Mouse (Mus musculus) G1E-ER4 (cell line): ENCODE measurements at regions not wholly inside any gene's neighbourhood (a gene's known extent, or its start where the extent isn't known, plus 50 kb on each side); places are given as distances from the start of the nearest gene placed in this dataset.

Experiments
- GATA1 ChIP-seq: IDR thresholded peaks from one replicate; pipeline ENCODE4 v1.8.0; 2012; ENCODE audit warnings: low read length, inconsistent platforms

GRCm38 (mm10) chr10:21470589-21470988, 93.5 kb downstream of the Aldh8a1 start:
- TF ChIP-seq GATA1, result no peak

- TF ChIP-seq GATA1, result no peak
Measured at GRCm38 (mm10) chr10:21474242-21474641, 97.2 kb downstream of the Aldh8a1 start.

GRCm38 (mm10) chr10:21478004-21478403, 100.9 kb downstream of the Aldh8a1 start:
- TF ChIP-seq GATA1, result no peak

GRCm38 (mm10) chr10:21479403-21479802, 102.3 kb downstream of the Aldh8a1 start:
- TF ChIP-seq GATA1, result peak; percentile 84

- no peak for TF ChIP-seq GATA1
Measured at GRCm38 (mm10) chr10:21481255-21481654, 104.2 kb downstream of the Aldh8a1 start.

GRCm38 (mm10) chr10:21482055-21482454, 105.0 kb downstream of the Aldh8a1 start:
- TF ChIP-seq GATA1, result peak; percentile 84

- no peak for TF ChIP-seq GATA1
Measured at GRCm38 (mm10) chr10:21482659-21483058, 105.6 kb downstream of the Aldh8a1 start.

GRCm38 (mm10) chr10:21483373-21483772, 106.3 kb downstream of the Aldh8a1 start:
- TF ChIP-seq GATA1, result no peak

GRCm38 (mm10) chr10:21488374-21488930, 104.5 kb upstream of the 1700020N01Rik start:
- TF ChIP-seq GATA1, result no peak

GRCm38 (mm10) chr10:21490910-21491309, 102.0 kb upstream of the 1700020N01Rik start:
- no peak for TF ChIP-seq GATA1

GRCm38 (mm10) chr10:21492254-21492894, 100.6 kb upstream of the 1700020N01Rik start:
- no peak for TF ChIP-seq GATA1

GRCm38 (mm10) chr10:21494536-21494935, 98.4 kb upstream of the 1700020N01Rik start:
- no peak for TF ChIP-seq GATA1

GRCm38 (mm10) chr10:21497110-21497509, 95.8 kb upstream of the 1700020N01Rik start:
- no peak for TF ChIP-seq GATA1

GRCm38 (mm10) chr10:21498143-21498542, 94.8 kb upstream of the 1700020N01Rik start:
- TF ChIP-seq GATA1, result no peak

- no peak for TF ChIP-seq GATA1
Measured at GRCm38 (mm10) chr10:21501658-21502057, 91.3 kb upstream of the 1700020N01Rik start.

GRCm38 (mm10) chr10:21504431-21504830, 88.5 kb upstream of the 1700020N01Rik start:
- no peak for TF ChIP-seq GATA1

GRCm38 (mm10) chr10:21511386-21511785, 81.6 kb upstream of the 1700020N01Rik start:
- TF ChIP-seq GATA1, result peak; percentile 89
